Mouse (Mus musculus) thymus, adult 2 months (tissue): ENCODE data around the gene A130010J15Rik. TPM values are rescaled to one million over a fixed set of nuclear protein-coding genes. Genes with fewer than 3 reads are reported as not detected.

Experiments
- DNase-seq: peaks from one replicate; pipeline ENCODE4 v3.0.0; 2021
- H3K27ac ChIP-seq: fragments of 200-500 bp; 2 replicates; pipeline ENCODE4 v1.5.1; 2012; ENCODE audit warnings: low read length, control low read depth; ENCODE audit not compliant: control insufficient read depth, insufficient read depth
- H3K27me3 ChIP-seq: fragments of 200-500 bp; 2 replicates; pipeline ENCODE4 v1.6.1; 2012; ENCODE audit warnings: mild to moderate bottlenecking, low read length, moderate library complexity, mixed read lengths; ENCODE audit not compliant: control insufficient read depth, insufficient read depth
- H3K36me3 ChIP-seq: fragments of 200-500 bp; 2 replicates; pipeline ENCODE4 v1.6.1; 2012; ENCODE audit warnings: mild to moderate bottlenecking, low read length, moderate library complexity; ENCODE audit not compliant: control insufficient read depth, insufficient read depth
- H3K4me1 ChIP-seq: fragments of 200-500 bp; replicated peaks from 2 replicates; pipeline ENCODE4 v1.6.1; 2012; ENCODE audit warnings: low read length; ENCODE audit not compliant: control insufficient read depth, insufficient read depth
- H3K4me3 ChIP-seq: fragments of 200-500 bp; 2 replicates; pipeline ENCODE4 v1.5.1; 2012; ENCODE audit warnings: mild to moderate bottlenecking, low read length, control low read depth, moderate library complexity; ENCODE audit not compliant: control insufficient read depth, insufficient read depth
- CTCF ChIP-seq: fragments of 200-500 bp; IDR thresholded peaks from 2 replicates; pipeline ENCODE4 v1.5.1; 2012; ENCODE audit warnings: mild to moderate bottlenecking, control low read depth, low read length, moderate library complexity, borderline replicate concordance; ENCODE audit not compliant: control insufficient read depth, poor library complexity, insufficient read depth; ENCODE audit errors: extremely low read depth
- POLR2A ChIP-seq: fragments of 200-500 bp; IDR thresholded peaks from 2 replicates; pipeline ENCODE4 v1.6.1; 2012; ENCODE audit warnings: mild to moderate bottlenecking, low read length, control low read depth, moderate library complexity; ENCODE audit not compliant: control insufficient read depth, poor library complexity, insufficient read depth; ENCODE audit errors: extremely low read depth
- WGBS: fragments of 180-500 bp; shearing (Covaris S2); methylation state at CpG from one replicate; pipeline ENCODE4 v1.1.7; 2018; 5-methylcytosine and 5-hydroxymethylcytosine counted together
- polyA plus RNA-seq: library from polyadenylated mRNA; depleted of rRNA; stranded (reverse); fragments of >200 nt; gene quantifications from 2 replicates; pipeline ENCODE4 v1.2.3, GENCODE M21; 2012

The A130010J15Rik gene
- polyA plus RNA-seq, 1 experiment: 7.2 TPM

- H3K27me3 ChIP-seq: no peaks in the 10 kb centered on the region
- peaks cover 13% of the 10 kb centered on the region for H3K4me1 ChIP-seq
- no peak for TF ChIP-seq CTCF
- TF ChIP-seq POLR2A: no peak
- H3K36me3 ChIP-seq: peaks cover 6% of the 10 kb centered on the region
- H3K27ac ChIP-seq: no peak overlapping the region
- no peak overlapping the region for H3K4me3 ChIP-seq
- DNase-seq: no peak
- WGBS: 71% methylated on average over 2 of the region's 2 CpGs
Observed at GRCm38 (mm10) chr1:193203821-193204220, 36.0 kb downstream of the A130010J15Rik start.

GRCm38 (mm10) chr1:193205431-193205830 lies 37.6 kb downstream of the A130010J15Rik start:
- no peak overlapping the region for H3K4me3 ChIP-seq
- H3K27me3 ChIP-seq: no peaks in the 10 kb centered on the region
- TF ChIP-seq POLR2A (no peak), CTCF (no peak)
- DNase-seq: no peak
- no peak overlapping the region for H3K27ac ChIP-seq
- H3K36me3 ChIP-seq: no peaks in the 10 kb centered on the region
- 96% methylated on average over 2 of the region's 2 CpGs for WGBS
- peaks cover 5% of the 10 kb centered on the region for H3K4me1 ChIP-seq

GRCm38 (mm10) chr1:193207503-193207902 lies 39.7 kb downstream of the A130010J15Rik start, which contains the start of gene Lamb3:
Lamb3 (plus strand) TSS chr1:193207699.
- no peak for DNase-seq
- TF ChIP-seq POLR2A (no peak), CTCF (no peak)
- Histone ChIP-seq H3K27ac (peak within 1 kb of the TSS; percentile 62), H3K4me1 (peaks cover 4% of the 10 kb centered on the region), H3K36me3 (no peaks in the 10 kb centered on the region), H3K4me3 (no peak within 1 kb of the TSS), H3K27me3 (no peaks in the 10 kb centered on the region)
- WGBS: 60% methylated on average over 3 of the region's 3 CpGs

- Histone ChIP-seq H3K27ac (peak overlapping the region; percentile 29; the same call in 1 of the 2 replicates), H3K27me3 (no peaks in the 10 kb centered on the region), H3K4me1 (peaks cover 4% of the 10 kb centered on the region), H3K36me3 (no peaks in the 10 kb centered on the region), H3K4me3 (no peak overlapping the region)
- 10% methylated on average over 2 of the region's 2 CpGs for WGBS
- peak; percentile 80 for DNase-seq
- TF ChIP-seq CTCF: peak; percentile 86; the same call in 1 of the 2 replicates
- no peak for TF ChIP-seq POLR2A
Observed at GRCm38 (mm10) chr1:193208178-193208577, 40.3 kb downstream of the A130010J15Rik start.

GRCm38 (mm10) chr1:193211371-193211770 lies 43.5 kb downstream of the A130010J15Rik start:
- Histone ChIP-seq H3K27me3 (no peaks in the 10 kb centered on the region), H3K27ac (no peak overlapping the region), H3K36me3 (no peaks in the 10 kb centered on the region), H3K4me3 (no peak overlapping the region), H3K4me1 (peaks cover 16% of the 10 kb centered on the region)
- WGBS: 95% methylated on average over 5 of the region's 5 CpGs
- no peak for DNase-seq
- no peak for TF ChIP-seq POLR2A
- no peak for TF ChIP-seq CTCF

- no peak for TF ChIP-seq CTCF
- no peak for TF ChIP-seq POLR2A
Observed at GRCm38 (mm10) chr1:193214053-193214452, 46.2 kb downstream of the A130010J15Rik start.

GRCm38 (mm10) chr1:193216000-193216399 lies 48.2 kb downstream of the A130010J15Rik start:
- Histone ChIP-seq H3K27me3 (no peaks in the 10 kb centered on the region), H3K4me3 (no peak overlapping the region), H3K27ac (no peak overlapping the region), H3K4me1 (peaks cover 12% of the 10 kb centered on the region), H3K36me3 (no peaks in the 10 kb centered on the region)
- 93% methylated on average over 3 of the region's 3 CpGs for WGBS
- TF ChIP-seq CTCF: no peak
- TF ChIP-seq POLR2A: no peak
- no peak for DNase-seq

More at GRCm38 (mm10) chr1:193214053-193214452, 46.2 kb downstream of the A130010J15Rik start:
- Histone ChIP-seq H3K4me3 (no peak overlapping the region), H3K4me1 (peaks cover 12% of the 10 kb centered on the region), H3K36me3 (no peaks in the 10 kb centered on the region), H3K27me3 (no peaks in the 10 kb centered on the region), H3K27ac (no peak overlapping the region)
- WGBS: 84% methylated on average over 5 of the region's 5 CpGs
- DNase-seq: no peak
